Mouse (Mus musculus) layer of hippocampus, postnatal 14 days (tissue): ENCODE data around the gene Tcl1b1. TPM values are rescaled to one million over a fixed set of nuclear protein-coding genes. Genes with fewer than 3 reads are reported as not detected.
"Not testable (repeated sequence)": the region's sequence is repeated elsewhere in the genome, so short reads cannot be mapped to it uniquely, and the experiment has no call there.

Experiments
- DNase-seq, 2 experiments: peaks; one replicate each; pipeline ENCODE4 v3.0.0; 2021 to 2022; ENCODE audit warnings: low spot score in 2 of 2, mixed read lengths in 1 of 2
- long read RNA-seq, 2 experiments: library from polyadenylated mRNA; stranded (forward); transcript quantifications; one replicate each; pipeline ENCODE4 v2.0.0; 2021
- total RNA-seq, 2 experiments: library from RNA; stranded (reverse); gene quantifications; 2 replicates each; pipeline ENCODE4 v1.2.3; 2021

Tcl1b1 gene
- total RNA-seq, result not detected
- long read RNA-seq, experiment 1, result 0 reads
- long read RNA-seq, experiment 2, result 0 reads

GRCm38 (mm10) chr12:105159390-105159789, at the start of gene Tcl1b1:
Tcl1b1 (plus strand) TSS chr12:105159690.
- no peak for DNase-seq

GRCm38 (mm10) chr12:105109812-105110211, 49.7 kb upstream of the Tcl1b1 start:
- no peak for DNase-seq

GRCm38 (mm10) chr12:105112321-105112988, 47.0 kb upstream of the Tcl1b1 start:
- DNase-seq, result no peak

GRCm38 (mm10) chr12:105116648-105117047, 42.8 kb upstream of the Tcl1b1 start:
- no peak for DNase-seq

- no peak for DNase-seq
These were observed 34.1 kb upstream of the Tcl1b1 start for GRCm38 (mm10) chr12:105125362-105125761.

GRCm38 (mm10) chr12:105126516-105126915, 33.0 kb upstream of the Tcl1b1 start:
- DNase-seq, result no peak

GRCm38 (mm10) chr12:105127607-105128006, 31.9 kb upstream of the Tcl1b1 start:
- no peak for DNase-seq

- DNase-seq, result not testable (repeated sequence)
These were observed 29.8 kb upstream of the Tcl1b1 start for GRCm38 (mm10) chr12:105129494-105130205.

- DNase-seq, result not testable (repeated sequence)
These were observed 25.3 kb upstream of the Tcl1b1 start for GRCm38 (mm10) chr12:105134167-105134566.

GRCm38 (mm10) chr12:105134826-105135225, 24.7 kb upstream of the Tcl1b1 start:
- not testable (repeated sequence) for DNase-seq

GRCm38 (mm10) chr12:105137729-105138128, 21.8 kb upstream of the Tcl1b1 start:
- not testable (repeated sequence) for DNase-seq

- DNase-seq, result no peak
These were observed 16.4 kb upstream of the Tcl1b1 start for GRCm38 (mm10) chr12:105143096-105143495.

- DNase-seq, result not testable (repeated sequence)
These were observed 14.6 kb upstream of the Tcl1b1 start for GRCm38 (mm10) chr12:105144928-105145327.

- no peak for DNase-seq
These were observed 13.8 kb upstream of the Tcl1b1 start, which contains the start of gene Tcl1b2 for GRCm38 (mm10) chr12:105145714-105146113. Tcl1b2 (plus strand) TSS chr12:105146014.

GRCm38 (mm10) chr12:105155286-105155685, 4.2 kb upstream of the Tcl1b1 start:
- DNase-seq, result not testable (repeated sequence)

GRCm38 (mm10) chr12:105158842-105159241, 648 bp upstream of the Tcl1b1 start:
- no peak for DNase-seq

- no peak for DNase-seq
These were observed 7.2 kb downstream of the Tcl1b1 start for GRCm38 (mm10) chr12:105166734-105167133.

GRCm38 (mm10) chr12:105173366-105173765, 13.9 kb downstream of the Tcl1b1 start:
- DNase-seq, result no peak

- DNase-seq, result peak; percentile 11 to 29
These were observed 14.8 kb downstream of the Tcl1b1 start for GRCm38 (mm10) chr12:105174318-105174717.

GRCm38 (mm10) chr12:105176044-105176443, 16.6 kb downstream of the Tcl1b1 start, which contains the start of gene Tcl1b5:
Tcl1b5 (plus strand) TSS chr12:105176344.
- not testable (repeated sequence) for DNase-seq

- DNase-seq, result not testable (repeated sequence)
These were observed 21.7 kb downstream of the Tcl1b1 start for GRCm38 (mm10) chr12:105181040-105181644.

GRCm38 (mm10) chr12:105188980-105189379, 29.5 kb downstream of the Tcl1b1 start:
- not testable (repeated sequence) for DNase-seq
